Mouse (Mus musculus): ENCODE measurements around the gene Mybpc2.

The Mybpc2 gene

DNA sequence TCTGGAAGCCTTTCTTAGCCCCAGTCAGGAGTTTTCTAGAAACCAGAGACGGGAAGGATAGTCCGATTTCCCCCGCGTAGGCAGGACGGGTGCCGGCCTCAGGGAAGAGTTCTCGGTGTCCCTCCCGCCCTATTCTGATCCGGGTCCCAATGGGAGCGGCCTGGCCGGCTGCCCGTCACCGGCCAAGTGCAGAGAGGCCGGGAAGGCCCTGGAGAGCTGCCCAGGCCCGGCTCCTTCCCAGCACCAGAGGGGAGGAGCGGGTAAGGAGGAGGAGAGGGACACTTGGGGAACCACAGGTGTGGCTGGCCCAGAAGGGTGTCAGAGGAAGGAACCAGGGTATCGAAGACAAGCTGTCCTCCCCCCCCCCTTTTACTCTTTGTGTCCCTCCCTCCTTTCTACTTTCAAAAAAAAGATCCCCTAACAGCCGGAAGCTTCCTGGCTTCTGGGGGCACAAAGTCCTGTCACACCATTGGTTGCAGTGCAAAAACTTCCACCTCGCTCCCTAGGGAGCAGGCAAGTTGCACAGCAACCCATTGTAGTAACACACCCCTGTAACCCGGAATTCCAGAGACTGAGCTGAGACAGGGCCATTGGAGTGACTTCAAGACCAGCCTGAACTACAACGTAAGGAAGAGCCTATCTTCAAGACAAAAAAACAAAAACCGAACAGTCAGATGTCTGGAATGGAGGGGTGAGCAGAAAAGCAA lies 823 bp upstream of the Mybpc2 start:
- DNase-seq (ENCODE audit: low spot score), result peak; percentile 80

DNA sequence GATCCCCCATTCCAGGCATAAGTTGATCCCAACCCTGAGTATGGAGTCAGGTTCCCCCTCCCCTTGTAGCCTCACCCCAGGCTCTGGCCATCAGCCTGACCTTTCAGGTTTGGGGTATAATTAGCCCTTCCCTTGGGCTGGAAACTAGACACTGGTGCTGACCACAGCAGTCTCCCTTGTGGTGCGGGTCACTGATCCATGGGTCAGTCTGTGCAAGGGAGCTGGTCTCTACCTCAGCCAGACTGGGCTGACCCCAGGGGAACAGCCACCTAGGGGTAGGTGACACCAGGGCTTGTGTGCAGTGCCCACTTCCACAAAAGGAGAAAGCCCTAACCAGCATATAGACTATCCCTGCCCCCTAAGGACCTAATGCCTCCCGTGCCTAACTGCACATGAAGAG lies 1.4 kb downstream of the Mybpc2 start:
- no peak for DNase-seq (ENCODE audit: low spot score)

DNA sequence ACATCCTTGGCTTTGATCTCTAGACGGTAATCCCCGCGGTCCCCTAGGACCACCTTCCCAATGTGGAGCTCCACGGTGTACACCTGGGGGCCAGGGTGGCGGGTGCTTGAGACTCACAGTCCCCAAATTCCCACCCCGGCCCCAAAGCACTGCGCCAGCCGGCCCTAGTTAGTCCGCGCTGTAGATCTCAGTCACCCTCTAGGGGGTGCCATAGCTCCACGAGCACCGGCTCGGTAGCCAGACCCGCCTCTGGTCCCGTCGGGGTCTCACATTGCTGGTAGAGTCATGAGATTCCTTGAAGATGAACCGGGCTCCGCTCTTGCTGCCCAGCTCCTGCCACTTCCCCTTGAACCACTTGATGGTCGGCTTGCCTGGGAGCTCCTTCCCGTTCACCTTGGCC lies 2.7 kb downstream of the Mybpc2 start:
- DNase-seq (ENCODE audit: low spot score), result peak; percentile 44

- DNase-seq (ENCODE audit: low spot score), result no peak
These were observed 3.5 kb downstream of the Mybpc2 start for GRCm38 (mm10) chr7:44520990-44521389.

DNA sequence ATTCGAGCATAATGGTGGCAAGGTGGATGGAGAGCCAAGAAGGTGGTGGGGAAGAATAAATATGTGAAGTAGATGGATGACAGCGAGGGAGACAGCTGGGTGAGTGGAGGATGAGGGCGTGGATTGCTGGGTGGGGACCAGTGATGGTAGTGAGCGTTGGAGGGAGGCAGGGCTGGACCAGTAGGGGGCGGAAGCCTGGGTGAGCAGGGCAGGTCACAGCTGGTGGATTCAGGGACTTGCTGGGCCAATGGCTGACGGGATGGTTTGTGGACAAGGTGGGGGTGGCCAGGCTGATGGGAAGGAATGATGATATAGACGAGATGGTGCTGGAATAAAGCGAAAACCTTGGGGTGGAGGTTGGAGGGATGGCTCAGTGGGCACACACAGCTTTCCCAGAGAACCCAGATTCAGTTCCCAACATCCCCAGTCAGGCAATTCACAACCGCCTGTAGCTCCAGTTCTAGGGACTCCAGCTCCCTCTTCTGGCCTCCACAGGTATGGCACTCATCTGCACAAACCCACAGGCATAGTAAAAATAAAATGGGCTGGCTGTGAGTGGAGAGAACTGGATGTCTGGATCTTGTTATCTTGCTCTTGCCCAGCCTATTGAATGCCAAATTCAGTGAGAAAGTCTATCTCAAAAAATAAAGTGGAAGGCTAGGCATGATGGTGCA lies 5.1 kb downstream of the Mybpc2 start:
- no peak for DNase-seq (ENCODE audit: low spot score)

GRCm38 (mm10) chr7:44507491-44507890 lies 17.0 kb downstream of the Mybpc2 start:
- peak; percentile 72 for DNase-seq (ENCODE audit: low spot score)

DNA sequence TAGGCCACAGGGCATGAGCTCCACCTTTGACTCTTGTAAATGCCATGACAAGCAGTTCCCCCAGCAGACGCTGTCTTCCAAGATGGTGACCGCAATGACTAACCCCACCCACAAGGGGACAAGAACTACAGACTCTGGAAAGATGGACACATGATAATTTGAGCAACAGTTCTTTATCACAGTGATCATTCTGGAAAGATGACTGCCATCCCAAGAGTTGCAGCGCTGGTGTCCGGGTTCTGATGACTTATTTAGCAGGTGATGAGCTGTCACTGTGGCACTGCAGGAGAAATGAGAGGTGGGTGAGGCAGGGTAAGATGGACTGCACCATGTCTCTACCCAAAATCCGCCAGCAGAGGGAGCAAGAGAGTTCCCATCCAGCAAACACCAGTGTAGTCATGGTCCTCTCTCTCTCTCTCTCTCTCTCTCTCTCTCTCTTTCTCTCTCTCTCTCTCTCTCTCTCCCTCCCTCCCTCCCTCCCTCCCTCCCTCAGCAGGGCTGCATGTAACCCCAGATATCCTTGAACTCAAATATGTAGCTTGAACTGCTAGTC lies 22.8 kb downstream of the Mybpc2 start:
- peak; percentile 74 for DNase-seq (ENCODE audit: low spot score)

- no peak for DNase-seq (ENCODE audit: low spot score)
These were observed 24.4 kb downstream of the Mybpc2 start for GRCm38 (mm10) chr7:44500046-44500445.

DNA sequence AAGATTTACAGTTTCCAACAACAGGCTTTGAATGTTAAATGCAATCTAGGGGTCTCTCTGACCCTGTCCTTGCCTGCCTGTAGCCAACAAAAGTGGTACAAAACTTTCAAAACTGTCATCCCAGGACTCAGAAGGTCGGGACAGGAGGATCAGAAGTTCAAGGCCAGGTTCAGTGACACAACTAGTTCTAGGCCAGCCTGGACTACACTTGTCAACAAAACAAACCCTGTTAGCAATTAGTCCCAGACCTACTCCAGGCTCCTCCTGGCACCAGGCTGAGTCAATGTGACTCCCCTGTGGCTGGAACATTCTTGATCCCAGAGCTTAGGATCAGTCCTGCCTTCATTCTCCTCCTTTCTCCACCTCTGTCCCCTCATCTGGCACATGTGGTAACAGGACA lies 25.5 kb downstream of the Mybpc2 start:
- no peak for DNase-seq (ENCODE audit: low spot score)

DNA sequence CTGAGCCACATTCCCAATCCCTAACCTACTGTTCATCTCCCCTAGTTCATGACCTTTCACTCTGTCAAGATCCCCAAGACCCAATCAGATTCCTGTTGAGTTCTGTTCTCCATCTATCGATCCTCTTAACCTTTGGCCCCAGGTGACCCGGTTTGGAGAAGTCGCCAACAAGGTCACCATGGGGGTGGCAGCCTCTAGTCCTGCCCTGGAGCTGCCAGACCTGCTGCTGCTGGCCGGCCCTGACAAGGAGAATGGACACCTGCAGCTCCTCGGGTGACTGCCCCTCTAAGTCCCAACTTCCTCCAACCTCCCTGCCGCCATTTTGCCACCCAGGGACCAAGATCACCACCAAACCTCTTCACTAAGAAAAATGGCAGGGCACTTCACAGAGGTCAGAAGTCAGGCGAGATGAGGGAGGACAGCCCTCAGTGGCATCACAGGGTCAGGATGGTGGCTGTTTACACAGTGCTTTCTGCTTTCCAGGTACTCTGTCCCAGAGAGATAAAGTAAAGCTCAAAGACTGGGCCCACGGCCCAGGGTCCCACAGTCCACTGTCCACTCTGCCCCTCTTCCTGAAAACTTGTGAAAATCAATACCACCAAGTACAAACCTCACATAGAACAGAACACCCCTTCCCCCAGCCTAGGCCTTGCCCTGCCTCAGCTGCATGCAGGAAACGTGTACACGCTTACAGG lies 26.9 kb downstream of the Mybpc2 start:
- no peak for DNase-seq (ENCODE audit: low spot score)

DNA sequence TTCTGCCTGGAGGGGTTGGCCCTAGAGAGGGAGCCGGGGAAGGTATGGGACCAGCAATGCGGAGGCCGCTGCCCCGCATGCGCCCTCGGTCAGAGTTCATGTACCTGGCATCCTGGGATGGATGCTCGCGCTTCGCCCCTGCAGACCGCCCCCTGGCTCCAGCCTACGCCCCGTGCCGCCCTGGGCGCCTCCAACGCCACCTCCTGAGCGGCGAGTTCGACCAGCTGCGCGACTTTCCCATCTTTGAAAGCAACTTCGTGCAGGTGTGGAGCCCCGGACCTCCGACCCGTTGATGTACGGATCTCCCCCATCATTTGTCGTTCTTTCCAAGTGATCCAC lies 27.7 kb downstream of the Mybpc2 start:
- no peak for DNase-seq (ENCODE audit: low spot score)

GRCm38 (mm10) chr7:44495992-44496770 lies 28.3 kb downstream of the Mybpc2 start, which contains the start of the genes Emc10 and Fam71e1:
Gene Emc10, minus strand, starts transcription at chr7:44496529.
Gene Fam71e1, plus strand, starts transcription at chr7:44496581.
- DNase-seq (ENCODE audit: low spot score), result peak; percentile 98

- no peak for DNase-seq (ENCODE audit: low spot score)
These were observed 29.4 kb downstream of the Mybpc2 start for GRCm38 (mm10) chr7:44495086-44495485.

DNA sequence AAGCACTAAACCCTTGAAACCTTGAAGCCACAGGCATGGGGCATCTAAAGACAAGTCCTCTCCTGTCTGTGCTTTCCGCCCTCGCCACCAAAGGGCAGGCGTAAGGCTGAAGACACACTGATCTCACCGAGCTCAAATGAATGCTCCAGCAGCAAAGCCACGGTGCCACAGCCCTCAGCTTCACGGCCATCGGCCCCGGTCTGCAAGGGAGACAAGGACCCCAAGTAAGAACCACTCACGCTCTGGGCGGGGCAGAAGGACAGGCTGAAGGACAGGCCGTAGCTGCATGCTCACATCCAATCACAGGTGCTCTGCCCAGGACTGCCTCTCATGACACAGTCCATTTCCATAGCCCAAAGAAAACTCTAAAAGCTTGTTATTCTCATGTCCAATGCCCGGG lies 29.8 kb downstream of the Mybpc2 start:
- no peak for DNase-seq (ENCODE audit: low spot score)

DNA sequence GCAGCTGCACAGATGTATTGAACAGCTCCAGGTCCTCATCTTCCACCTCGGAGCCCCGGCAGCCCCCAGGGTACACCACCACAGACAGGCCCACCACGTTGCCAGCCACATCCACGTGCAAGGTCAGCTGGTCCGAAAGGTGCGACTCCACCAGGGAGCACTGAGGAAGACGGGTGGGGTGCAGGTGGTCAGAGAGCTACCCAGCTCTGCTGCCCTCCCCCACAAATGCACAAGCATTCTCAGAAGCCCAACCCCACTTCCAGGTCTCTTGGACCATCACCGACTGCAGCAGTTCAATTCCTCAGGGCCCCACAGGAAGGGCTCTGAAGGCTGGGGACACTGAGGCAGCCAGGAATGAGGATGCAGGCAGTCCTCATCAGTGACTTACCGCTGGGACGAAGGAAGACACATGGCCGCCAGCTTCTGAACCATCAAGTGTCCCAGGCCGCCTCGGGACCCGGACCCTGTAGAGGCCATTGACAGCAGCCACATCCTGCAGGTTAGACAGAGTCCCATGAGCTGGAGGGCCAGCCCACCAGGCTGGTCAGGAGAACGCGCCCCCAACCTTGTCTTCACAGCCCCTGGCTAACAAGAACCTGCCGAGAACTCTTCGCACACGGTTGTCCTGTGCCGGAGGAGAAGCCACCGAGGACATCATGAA lies 32.2 kb downstream of the Mybpc2 start:
- no peak for DNase-seq (ENCODE audit: low spot score)

GRCm38 (mm10) chr7:44491391-44491790 lies 33.1 kb downstream of the Mybpc2 start:
- no peak for DNase-seq (ENCODE audit: low spot score)

GRCm38 (mm10) chr7:44490281-44490680 lies 34.2 kb downstream of the Mybpc2 start:
- no peak for DNase-seq (ENCODE audit: low spot score)

DNA sequence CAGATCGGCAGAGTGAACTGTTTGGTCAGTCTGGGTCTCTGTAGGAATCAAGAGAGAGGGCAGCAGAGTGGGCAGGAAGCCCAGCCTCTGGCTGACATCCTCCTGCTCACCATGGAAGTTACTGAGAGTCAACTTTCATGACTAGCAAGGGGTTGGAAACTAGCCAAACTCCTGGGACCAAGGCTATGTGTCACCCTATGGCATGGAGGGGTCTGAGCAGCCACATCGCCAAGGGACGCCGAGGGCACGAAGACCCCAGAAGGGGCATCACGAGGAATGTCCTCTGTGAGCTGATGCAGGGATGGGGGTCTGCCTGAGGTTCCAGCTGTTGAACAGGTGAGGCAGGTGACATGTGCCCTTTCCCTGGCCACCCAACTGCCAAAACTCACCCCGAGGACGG lies 35.9 kb downstream of the Mybpc2 start:
- DNase-seq (ENCODE audit: low spot score), result no peak

- DNase-seq (ENCODE audit: low spot score), result no peak
These were observed 36.5 kb downstream of the Mybpc2 start for GRCm38 (mm10) chr7:44487936-44488335.

GRCm38 (mm10) chr7:44486927-44487575 lies 37.4 kb downstream of the Mybpc2 start:
- DNase-seq (ENCODE audit: low spot score), result no peak

DNA sequence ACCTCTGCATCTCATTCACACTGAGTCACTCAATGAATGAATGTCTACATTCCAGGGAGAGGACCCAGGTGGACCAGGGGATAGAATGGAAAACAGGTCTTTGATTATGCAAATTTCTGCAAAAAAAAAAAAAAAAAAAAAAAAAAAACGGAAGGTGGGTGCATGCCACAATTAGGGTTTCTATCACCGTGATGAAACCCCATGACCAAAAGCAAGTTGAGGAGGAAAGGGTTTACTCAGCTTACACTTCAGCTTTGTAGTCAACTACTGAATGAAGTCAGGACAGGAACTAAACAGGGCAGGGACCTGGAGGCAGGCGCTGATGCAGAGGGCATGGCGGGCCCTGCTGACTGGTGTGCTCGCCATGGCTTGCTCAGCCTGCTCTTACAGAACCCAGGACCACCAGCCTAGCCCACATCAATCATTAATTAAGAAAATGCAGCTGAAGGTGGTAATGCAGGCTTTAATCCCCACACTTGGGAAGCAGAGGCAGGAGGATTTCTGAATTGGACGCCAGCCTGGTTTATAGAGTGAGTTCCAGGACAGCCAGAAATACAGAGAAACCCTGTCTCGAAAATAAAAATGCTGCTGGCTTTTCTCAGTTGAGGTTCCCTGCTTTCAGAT lies 38.8 kb downstream of the Mybpc2 start:
- DNase-seq (ENCODE audit: low spot score), result no peak
